Mouse (Mus musculus) kidney, adult 18-20 months (tissue): ENCODE measurements around the gene Fam57a.
"Not testable (repeated sequence)": the region's sequence is repeated elsewhere in the genome, so short reads cannot be mapped to it uniquely, and the experiment has no call there.

Source experiments
- DNase-seq: peaks from one replicate; pipeline ENCODE4 v3.0.0; 2021

The Fam57a gene

DNA sequence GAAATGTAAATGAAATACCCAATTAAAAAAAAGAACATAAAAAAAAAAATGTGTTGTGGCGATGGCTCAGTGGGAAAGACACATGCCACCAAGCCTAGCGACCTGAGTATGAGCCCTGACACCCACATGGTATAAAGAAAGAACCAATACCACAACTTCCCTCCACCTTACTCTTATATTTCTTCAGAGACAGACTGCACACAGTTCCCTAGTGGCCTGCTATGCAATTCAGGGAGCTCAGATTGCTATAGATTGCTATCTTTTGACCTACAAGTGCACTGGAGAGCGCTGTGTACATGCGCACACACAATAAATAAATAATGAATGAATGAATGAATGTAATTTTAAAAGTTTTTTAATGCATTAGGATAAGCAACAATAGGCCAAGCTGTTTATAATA, 4.3 kb downstream of the Fam57a start:
- DNase-seq = no peak

DNA sequence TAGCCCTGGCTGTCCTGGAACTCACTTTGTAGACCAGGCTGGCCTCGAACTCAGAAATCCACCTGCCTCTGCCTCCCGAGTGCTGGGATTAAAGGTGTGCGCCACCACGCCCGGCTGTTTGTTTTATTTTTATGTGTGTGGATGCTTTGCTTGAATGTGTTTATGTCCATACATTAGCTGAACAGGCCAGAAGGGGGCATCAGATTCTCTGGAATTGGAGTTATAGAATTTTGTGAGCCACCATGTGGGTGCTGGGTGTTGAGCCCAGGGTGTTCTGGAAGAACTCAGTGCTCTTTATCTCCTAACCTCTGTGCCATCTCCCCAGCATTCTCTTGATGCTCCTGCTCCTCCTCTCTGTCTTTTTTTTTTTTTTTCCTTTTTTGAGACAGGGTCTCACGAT, 7.4 kb downstream of the Fam57a start:
- no peak for DNase-seq

DNA sequence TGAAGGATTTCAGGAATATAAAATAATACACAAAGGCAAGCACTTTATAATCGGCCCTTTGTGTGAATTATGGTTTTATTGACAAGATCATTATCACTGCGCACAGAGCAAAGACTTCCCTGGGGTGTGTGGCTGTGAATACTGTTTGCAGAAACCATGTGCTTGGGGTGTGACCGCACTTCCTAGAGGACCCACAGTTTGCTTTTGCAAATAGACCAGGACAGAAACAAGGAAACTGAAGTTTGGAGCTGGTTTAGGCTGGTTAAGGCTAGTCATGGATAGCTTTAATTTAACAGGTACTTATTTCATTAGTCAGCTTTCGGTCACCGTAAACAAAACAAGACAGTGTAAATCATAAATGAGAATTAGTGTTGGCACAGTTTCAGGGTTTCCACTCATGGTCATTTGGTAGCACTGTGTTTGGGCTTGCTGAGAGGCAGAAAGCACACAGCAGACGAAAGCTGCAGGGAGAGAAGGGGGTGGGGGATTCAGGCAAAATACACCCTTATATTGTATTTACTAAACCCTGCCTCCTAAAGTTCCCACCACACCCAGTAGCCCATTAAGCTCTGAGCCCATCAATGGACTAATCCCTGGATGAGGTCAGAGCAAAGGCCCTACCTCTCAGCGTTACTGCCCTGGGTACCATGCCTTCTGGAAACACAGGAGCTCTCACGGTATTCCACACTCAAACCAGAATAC, 17.0 kb downstream of the Fam57a start:
- no peak for DNase-seq

DNA sequence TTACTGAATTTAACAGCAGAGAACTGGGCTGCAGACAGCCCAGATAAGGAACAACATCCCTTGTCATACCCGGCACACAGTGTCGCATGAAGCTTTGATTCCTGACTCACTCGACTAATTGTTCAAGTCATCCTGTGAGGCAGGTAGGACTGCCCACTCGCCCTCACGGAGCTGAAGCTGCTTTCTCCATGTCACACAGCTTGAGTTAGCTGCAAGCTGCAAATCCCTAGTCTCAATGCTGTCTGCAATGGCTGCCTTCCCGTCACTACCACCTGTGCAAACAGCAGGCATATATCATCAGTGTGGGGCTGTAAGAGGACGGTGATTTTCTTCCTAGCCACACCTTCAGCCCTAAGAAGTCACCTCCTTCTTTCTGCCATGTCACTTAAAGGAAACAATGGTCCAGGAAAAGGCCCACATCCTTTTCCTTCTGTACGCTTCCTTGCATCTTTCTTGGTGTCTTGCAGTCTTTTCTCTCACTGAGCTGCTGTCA, 17.6 kb downstream of the Fam57a start:
- DNase-seq = no peak

DNA sequence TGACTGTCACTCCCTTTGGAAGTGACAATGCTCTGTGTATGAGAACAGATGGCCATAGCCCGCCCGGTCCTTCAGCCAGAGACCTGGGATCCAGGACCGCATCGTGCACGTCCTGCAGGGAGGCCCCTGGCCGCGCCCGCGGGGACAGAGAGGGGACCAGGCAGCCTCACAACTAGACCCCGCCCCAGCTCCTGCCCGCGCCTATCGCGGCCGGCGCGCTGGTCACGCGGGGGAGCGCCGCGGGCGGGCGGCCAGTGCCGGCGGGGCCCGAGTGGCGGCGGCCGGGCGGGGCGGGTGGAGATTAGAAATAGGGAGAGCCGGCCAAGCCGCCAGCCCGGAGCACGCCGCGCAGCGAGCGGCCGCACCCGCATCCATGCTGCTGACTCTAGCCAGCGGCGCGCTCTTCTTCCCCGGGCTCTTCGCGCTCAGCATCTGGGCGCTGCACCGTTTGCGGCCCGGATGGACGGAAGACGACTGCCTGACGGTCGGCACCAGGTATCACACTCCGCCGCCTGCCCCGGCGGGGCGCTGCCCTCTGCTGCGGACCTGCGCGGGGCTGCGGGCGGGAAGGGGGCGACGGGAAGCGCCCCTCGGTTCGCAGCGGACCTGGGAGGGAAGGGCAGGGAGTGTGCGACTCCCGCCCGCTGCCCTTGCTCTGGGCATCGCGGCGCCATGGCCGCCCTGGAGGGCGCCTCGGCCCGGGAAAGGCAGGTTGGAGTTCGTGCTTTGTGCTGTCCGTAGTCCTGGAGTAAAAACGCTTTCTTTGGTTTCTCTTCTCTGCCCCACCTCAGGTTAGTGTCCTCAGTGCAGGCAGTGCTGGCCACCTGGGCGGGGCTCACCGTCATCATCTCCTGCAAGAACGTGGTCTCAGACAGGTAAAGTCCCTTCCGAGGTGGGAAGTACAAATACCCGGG, 22.5 kb downstream of the Fam57a start:
- peak; percentile 88 for DNase-seq

DNA sequence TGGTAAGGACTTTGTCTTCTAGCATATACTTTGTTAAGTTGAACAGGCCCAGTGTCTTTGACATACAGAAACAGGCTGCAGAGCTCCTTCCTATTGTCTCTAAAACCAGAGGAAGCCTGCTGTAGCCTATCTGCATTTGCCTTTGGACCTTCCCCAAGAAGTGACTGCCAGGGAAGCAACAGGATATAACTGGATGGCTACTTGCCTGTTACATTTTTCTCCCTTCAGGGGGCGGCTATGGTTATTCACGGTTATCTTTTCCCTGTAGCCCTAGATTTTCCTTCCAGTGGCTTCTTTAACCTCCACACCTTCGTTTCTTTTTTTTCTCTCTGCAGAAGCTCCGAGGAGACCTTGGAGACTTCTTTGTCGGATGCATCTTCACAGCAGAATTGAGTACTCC, 27.3 kb downstream of the Fam57a start:
- no peak for DNase-seq

DNA sequence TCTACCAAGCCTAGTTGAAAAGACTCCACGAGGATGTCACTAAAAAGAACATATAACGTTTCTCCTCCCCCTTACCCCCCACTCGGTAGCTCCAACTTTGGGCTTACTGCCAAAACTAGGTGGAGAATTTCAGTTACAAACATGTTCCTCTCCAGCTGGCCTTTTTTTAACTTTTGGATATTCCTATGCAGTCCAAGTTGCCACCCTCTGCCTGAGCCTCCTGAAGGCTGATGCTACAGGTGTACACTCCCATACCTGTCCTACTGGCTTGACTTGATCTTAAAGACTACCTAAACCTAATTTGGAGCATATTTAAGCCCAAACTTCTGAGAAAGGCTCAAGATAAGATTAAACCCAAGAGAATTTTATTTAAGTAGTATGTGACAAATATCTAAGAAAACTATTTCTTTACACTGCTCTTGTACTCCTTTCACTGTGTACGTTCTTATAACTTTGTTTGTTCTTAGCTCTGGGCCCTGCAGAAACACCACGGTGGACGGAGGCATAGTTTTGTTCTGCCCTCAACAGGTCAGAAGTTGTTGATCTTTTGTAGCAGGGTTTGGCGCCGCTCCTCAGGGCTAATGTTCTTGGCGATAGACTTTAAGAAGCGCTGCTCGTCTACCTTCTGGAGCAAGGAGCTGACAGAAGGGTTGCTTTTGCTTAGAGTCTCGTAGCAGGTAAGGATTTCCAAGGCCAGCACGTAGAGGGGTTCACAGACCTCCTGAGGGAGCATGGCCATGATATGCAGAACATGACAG, 30.9 kb downstream of the Fam57a start:
- DNase-seq = no peak

DNA sequence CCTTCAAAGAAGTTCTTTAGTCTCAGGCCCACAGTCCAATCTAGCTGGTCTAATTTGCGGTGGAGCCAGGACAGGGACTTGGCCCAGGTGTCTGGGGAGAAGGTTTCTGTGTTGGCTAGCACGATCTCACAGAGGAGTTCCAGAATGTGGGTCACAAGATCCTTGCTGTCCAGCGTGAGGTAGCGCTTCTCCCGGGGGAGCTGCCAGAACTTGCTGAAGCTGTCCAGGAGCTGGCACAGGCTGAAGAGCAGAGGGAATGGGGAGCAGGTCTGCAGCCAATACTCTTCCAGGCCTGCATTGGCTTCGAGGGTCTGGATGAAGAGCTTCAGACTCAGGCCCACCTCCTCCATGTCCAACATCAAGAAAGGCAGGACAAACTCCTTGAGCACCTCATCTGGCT, 32.1 kb downstream of the Fam57a start:
- DNase-seq = not testable (repeated sequence)

GRCm38 (mm10) chr11:76213841-76214240, 34.4 kb downstream of the Fam57a start:
- DNase-seq = no peak

DNA sequence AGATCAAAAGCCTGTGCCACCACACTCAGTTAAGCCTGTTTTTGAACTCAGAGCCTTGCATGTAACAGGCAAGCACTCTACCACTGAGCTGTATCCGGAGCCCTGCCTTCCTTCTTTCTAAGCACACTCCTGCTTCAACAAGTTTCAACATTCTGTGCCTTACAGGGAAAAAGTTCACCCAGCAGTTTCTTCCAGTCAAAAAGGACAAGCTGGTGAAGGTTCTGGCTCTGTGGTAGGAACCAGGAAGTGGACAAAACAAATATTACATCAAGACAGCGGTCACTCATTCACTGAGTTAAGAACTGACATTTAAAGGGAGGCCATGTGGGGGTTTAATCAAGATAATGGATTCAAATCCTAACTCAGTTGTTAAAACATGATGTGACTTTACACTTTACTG, 35.5 kb downstream of the Fam57a start:
- DNase-seq = no peak

DNA sequence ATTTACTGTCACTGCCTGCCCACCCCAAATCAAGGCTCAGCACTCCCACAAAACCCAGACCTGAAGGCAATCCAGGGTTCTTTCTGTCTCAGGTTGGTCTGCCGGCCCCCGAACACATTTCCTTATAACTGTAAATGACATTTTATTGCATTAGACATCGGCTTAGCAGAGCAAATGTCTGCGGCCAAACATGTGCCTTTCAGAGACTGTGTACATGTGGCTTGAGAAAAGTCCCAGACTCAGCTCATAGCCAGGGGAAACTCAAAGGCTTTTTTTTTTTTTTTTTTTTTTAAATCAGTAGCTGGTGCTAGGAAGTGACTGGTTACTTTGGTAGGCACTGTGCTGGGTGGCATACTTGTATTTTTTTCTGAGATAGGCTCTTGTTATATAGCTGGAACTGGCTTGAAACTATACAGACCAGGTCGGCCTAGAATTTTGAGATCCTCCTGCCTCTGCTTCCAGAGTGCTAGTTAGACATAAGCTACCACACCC, 36.6 kb downstream of the Fam57a start:
- DNase-seq = no peak

- peak; percentile 48 for DNase-seq
Measured at GRCm38 (mm10) chr11:76216681-76217389, 37.4 kb downstream of the Fam57a start.

GRCm38 (mm10) chr11:76217390-76217800, 37.9 kb downstream of the Fam57a start, which contains the start of the genes Dbil5 and Gemin4:
Gene Dbil5, plus strand, starts transcription at chr11:76217608.
Gene Gemin4, minus strand, starts transcription at chr11:76217664.
- peak; percentile 96 for DNase-seq

GRCm38 (mm10) chr11:76224631-76225030, 45.2 kb downstream of the Fam57a start:
- no peak for DNase-seq

GRCm38 (mm10) chr11:76225051-76225450, 45.6 kb downstream of the Fam57a start:
- DNase-seq = no peak

GRCm38 (mm10) chr11:76236136-76236535, 56.7 kb downstream of the Fam57a start:
- no peak for DNase-seq

GRCm38 (mm10) chr11:76239750-76240149, 60.3 kb downstream of the Fam57a start:
- DNase-seq = no peak

DNA sequence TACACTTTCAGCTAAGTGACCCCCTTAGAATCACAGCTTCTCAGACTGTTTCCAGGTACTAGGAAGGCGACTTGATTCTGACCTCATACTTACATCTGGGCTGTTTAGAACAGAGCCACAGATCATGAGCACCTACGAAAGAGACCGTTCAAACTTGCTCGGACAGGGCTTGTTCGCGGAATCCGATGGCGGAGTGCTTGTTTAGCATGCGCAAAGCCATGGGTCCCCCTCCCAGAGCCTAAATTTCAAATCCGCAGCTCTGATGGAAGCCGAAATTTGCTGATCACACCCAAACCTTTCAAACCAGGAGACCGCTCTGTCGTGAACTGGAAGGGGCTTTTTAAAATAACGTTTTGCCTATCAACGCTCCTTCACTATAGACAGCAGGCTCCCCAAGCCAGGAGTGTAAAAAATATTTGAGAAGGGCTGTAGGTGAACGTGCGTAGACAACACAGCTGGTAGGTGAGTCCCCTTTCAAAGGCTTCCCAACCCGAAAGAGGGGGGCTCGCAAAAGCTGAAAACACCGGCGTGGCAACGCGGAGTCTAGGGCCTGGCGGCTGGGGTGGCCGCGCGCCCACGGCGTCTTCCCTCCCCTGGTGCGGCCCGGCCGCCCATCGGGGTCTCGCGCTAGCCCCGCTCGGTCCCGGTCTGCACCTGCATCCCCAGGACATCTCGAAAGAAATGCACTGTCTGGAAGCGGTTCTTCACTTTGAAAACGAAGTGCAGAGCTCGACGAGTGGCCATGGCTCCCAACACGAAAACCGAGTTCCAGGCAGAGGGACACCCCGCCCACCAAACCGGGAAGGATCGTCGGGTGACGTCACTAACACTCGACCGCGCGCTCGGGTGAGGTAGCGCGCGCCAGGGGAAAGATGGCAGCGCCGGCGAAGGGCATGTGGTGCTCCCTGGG, 63.7 kb downstream of the Fam57a start, which contains the start of the genes Mrm3 and Glod4:
Gene Mrm3 (plus strand): TSS at position 815 of the 910 bp plus-strand sequence.
Gene Glod4 (minus strand): TSS at position 825 of the 910 bp plus-strand sequence.
- peak; percentile 92 for DNase-seq

- no peak for DNase-seq
Measured at GRCm38 (mm10) chr11:76243811-76244546, 64.5 kb downstream of the Fam57a start.

- DNase-seq = no peak
Measured at GRCm38 (mm10) chr11:76246439-76246838, 67.0 kb downstream of the Fam57a start.
